Mouse (Mus musculus): ENCODE measurements at regions not wholly inside any gene's neighbourhood (a gene's known extent, or its start where the extent isn't known, plus 50 kb on each side); places are given as distances from the start of the nearest gene placed in this dataset.
A peak's percentile ranks its signal among the peaks of the same experiment; 100 is the strongest.

GRCm38 (mm10) chr7:123642596-123642995, 142.3 kb upstream of the Zkscan2 start:
- peak; percentile 16 for DNase-seq (ENCODE audit: low spot score)

GRCm38 (mm10) chr7:123643426-123643825, 143.2 kb upstream of the Zkscan2 start:
- DNase-seq (ENCODE audit: low spot score) = no peak

- peak; percentile 4 for DNase-seq (ENCODE audit: low spot score)
Observed at GRCm38 (mm10) chr7:123645521-123645920, 145.3 kb upstream of the Zkscan2 start.

GRCm38 (mm10) chr7:123665459-123665858, 165.2 kb upstream of the Zkscan2 start:
- DNase-seq (ENCODE audit: low spot score) = no peak

- no peak for DNase-seq (ENCODE audit: low spot score)
Observed at GRCm38 (mm10) chr7:123684762-123685161, 184.5 kb upstream of the Zkscan2 start.

- no peak for DNase-seq (ENCODE audit: low spot score)
Observed at GRCm38 (mm10) chr7:123686547-123686946, 186.3 kb upstream of the Zkscan2 start.

- DNase-seq (ENCODE audit: low spot score) = no peak
Observed at GRCm38 (mm10) chr7:123731016-123731415, 230.8 kb upstream of the Zkscan2 start.

GRCm38 (mm10) chr7:123733061-123733460, 232.8 kb upstream of the Zkscan2 start:
- DNase-seq (ENCODE audit: low spot score) = no peak

- DNase-seq (ENCODE audit: low spot score) = no peak
Observed at GRCm38 (mm10) chr7:123747986-123748385, 234.7 kb upstream of the Hs3st4 start.

- DNase-seq (ENCODE audit: low spot score) = no peak
Observed at GRCm38 (mm10) chr7:123753252-123753651, 229.4 kb upstream of the Hs3st4 start.

GRCm38 (mm10) chr7:123795036-123795435, 187.6 kb upstream of the Hs3st4 start:
- DNase-seq (ENCODE audit: low spot score) = no peak

GRCm38 (mm10) chr7:123796096-123796495, 186.6 kb upstream of the Hs3st4 start:
- no peak for DNase-seq (ENCODE audit: low spot score)

- no peak for DNase-seq (ENCODE audit: low spot score)
Observed at GRCm38 (mm10) chr7:123805650-123806049, 177.0 kb upstream of the Hs3st4 start.

GRCm38 (mm10) chr7:123823976-123824375, 158.7 kb upstream of the Hs3st4 start:
- no peak for DNase-seq (ENCODE audit: low spot score)

GRCm38 (mm10) chr7:123826406-123826805, 156.3 kb upstream of the Hs3st4 start:
- no peak for DNase-seq (ENCODE audit: low spot score)

- no peak for DNase-seq (ENCODE audit: low spot score)
Observed at GRCm38 (mm10) chr7:123842552-123842951, 140.1 kb upstream of the Hs3st4 start.

GRCm38 (mm10) chr7:123847081-123847480, 135.6 kb upstream of the Hs3st4 start:
- no peak for DNase-seq (ENCODE audit: low spot score)

GRCm38 (mm10) chr7:123848644-123849043, 134.0 kb upstream of the Hs3st4 start:
- DNase-seq (ENCODE audit: low spot score) = no peak

- no peak for DNase-seq (ENCODE audit: low spot score)
Observed at GRCm38 (mm10) chr7:123849220-123849619, 133.4 kb upstream of the Hs3st4 start.

GRCm38 (mm10) chr7:123850272-123851197, 132.1 kb upstream of the Hs3st4 start:
- peak; percentile 32 for DNase-seq (ENCODE audit: low spot score)

- DNase-seq (ENCODE audit: low spot score) = no peak
Observed at GRCm38 (mm10) chr7:123857539-123857938, 125.1 kb upstream of the Hs3st4 start.

- no peak for DNase-seq (ENCODE audit: low spot score)
Observed at GRCm38 (mm10) chr7:123861706-123862105, 121.0 kb upstream of the Hs3st4 start.

GRCm38 (mm10) chr7:123896759-123897444, 85.8 kb upstream of the Hs3st4 start:
- DNase-seq (ENCODE audit: low spot score) = no peak
